Mouse (Mus musculus) neural tube, embryonic 11.5 days (tissue): ENCODE data around the gene Parpbp. TPM values are rescaled to one million over a fixed set of nuclear protein-coding genes. Genes with fewer than 3 reads are reported as not detected.

Experiments
- ATAC-seq: fragments of 200-750 bp; cut with Nextera tagmentation; 2 replicates; pipeline ENCODE4 v1.8.0; 2017; ENCODE audit warnings: moderate number of reproducible peaks, mild to moderate bottlenecking, moderate TSS enrichment, moderate library complexity; ENCODE audit not compliant: insufficient read depth, low FRiP score, low TSS enrichment
- DNase-seq: peaks from one replicate; pipeline ENCODE4 v3.0.0-alpha.2; 2015; ENCODE audit warnings: low spot score
- H3K27ac ChIP-seq: fragments of 300-500 bp; sonication (generic); 2 replicates; pipeline ENCODE4 v1.5.1; 2014; ENCODE audit warnings: low read depth, mild to moderate bottlenecking, low read length
- H3K27me3 ChIP-seq: fragments of 300-500 bp; sonication (generic); 2 replicates; pipeline ENCODE4 v1.6.1; 2014; ENCODE audit warnings: mild to moderate bottlenecking, low read length, mixed read lengths; ENCODE audit not compliant: control insufficient read depth, insufficient read depth
- H3K36me3 ChIP-seq: fragments of 300-500 bp; sonication (generic); 2 replicates; pipeline ENCODE4 v1.6.1; 2014; ENCODE audit warnings: mild to moderate bottlenecking, low read length, moderate library complexity, mixed read lengths; ENCODE audit not compliant: control insufficient read depth, insufficient read depth
- H3K4me1 ChIP-seq: fragments of 300-500 bp; sonication (generic); 2 replicates; pipeline ENCODE4 v1.6.1; 2014; ENCODE audit warnings: low read length, mixed read lengths; ENCODE audit not compliant: control insufficient read depth, insufficient read depth
- H3K4me2 ChIP-seq: fragments of 300-500 bp; sonication (generic); 2 replicates; pipeline ENCODE4 v1.6.1; 2014; ENCODE audit warnings: low read depth, mild to moderate bottlenecking, moderate library complexity
- H3K4me3 ChIP-seq: fragments of 300-500 bp; sonication (generic); 2 replicates; pipeline ENCODE4 v1.5.1; 2014; ENCODE audit warnings: low read depth, low read length
- H3K9ac ChIP-seq: fragments of 300-500 bp; sonication (generic); 2 replicates; pipeline ENCODE4 v1.6.1; 2014; ENCODE audit warnings: mild to moderate bottlenecking, low read length
- H3K9me3 ChIP-seq: fragments of 300-500 bp; sonication (generic); 2 replicates; pipeline ENCODE4 v1.6.1; 2016; ENCODE audit warnings: low read length; ENCODE audit not compliant: control insufficient read depth
- WGBS: fragments of 180-500 bp; shearing (Covaris S2); extraction: QIAGEN DNeasy Blood & Tissue Kit; methylation state at CpG from one replicate; pipeline ENCODE4 v1.1.7; 2014; 5-methylcytosine and 5-hydroxymethylcytosine counted together
- polyA plus RNA-seq: library from polyadenylated mRNA; unstranded; fragments of >200 nt; fragmentation: Nextera tagmentation; extraction: Ambion mirVana; gene quantifications from 2 replicates; pipeline ENCODE4 v1.2.1, GENCODE M21; 2014

Gene Parpbp
- polyA plus RNA-seq, 1 experiment from 2014 or later, result 12.6 TPM

GRCm38 (mm10) chr10:88054233-88054985 is 92.3 kb downstream of the Parpbp start:
- Histone ChIP-seq H3K36me3 (no peaks in the 10 kb centered on the region), H3K27ac (no peak overlapping the region), H3K4me3 (no peak overlapping the region), H3K4me1 (no peaks in the 10 kb centered on the region), H3K9ac (no peak overlapping the region), H3K4me2 (no peak overlapping the region), H3K27me3 (no peaks in the 10 kb centered on the region), H3K9me3 (no peaks in the 10 kb centered on the region)
- WGBS, result 91% methylated on average over 14 of the region's 14 CpGs
- DNase-seq, result no peak
- no peak for ATAC-seq

- Histone ChIP-seq H3K4me1 (no peaks in the 10 kb centered on the region), H3K27ac (peak overlapping the region; percentile 49), H3K9me3 (no peaks in the 10 kb centered on the region), H3K27me3 (no peaks in the 10 kb centered on the region), H3K4me2 (no peak overlapping the region), H3K4me3 (no peak overlapping the region), H3K9ac (no peak overlapping the region), H3K36me3 (no peaks in the 10 kb centered on the region)
- no peak for ATAC-seq
- peak; percentile 49 for DNase-seq
- 47% methylated on average over 11 of the region's 11 CpGs for WGBS
These were observed 100.5 kb downstream of the Parpbp start for GRCm38 (mm10) chr10:88046098-88046771.

GRCm38 (mm10) chr10:88044297-88044696 is 102.4 kb downstream of the Parpbp start:
- no peak overlapping the region for H3K4me3 ChIP-seq
- WGBS, result 85% methylated on average over 4 of the region's 4 CpGs
- H3K27me3 ChIP-seq, result no peaks in the 10 kb centered on the region
- no peak overlapping the region for H3K4me2 ChIP-seq
- H3K4me1 ChIP-seq, result no peaks in the 10 kb centered on the region
- no peak for DNase-seq
- no peak overlapping the region for H3K9ac ChIP-seq
- ATAC-seq, result no peak
- H3K36me3 ChIP-seq, result no peaks in the 10 kb centered on the region
- no peaks in the 10 kb centered on the region for H3K9me3 ChIP-seq
- H3K27ac ChIP-seq, result no peak overlapping the region

Other genes with a start within 250 kb of the Parpbp start
- 0.52 and 0.96 TPM in 2 replicates for gene Pmch, start 55.9 kb downstream of the Parpbp start, polyA plus RNA-seq
- gene Nup37, start 51 bp upstream of the Parpbp start, polyA plus RNA-seq, result 77.7 and 85.2 TPM in 2 replicates
- gene Washc3, start 54.2 kb upstream of the Parpbp start, polyA plus RNA-seq, result 39.2 and 40.7 TPM in 2 replicates
- gene Dram1, start 232.1 kb upstream of the Parpbp start, polyA plus RNA-seq, result 0.24 and 0.76 TPM in 2 replicates
- 7.7 and 8.1 TPM in 2 replicates for gene Gnptab, start 232.2 kb upstream of the Parpbp start, polyA plus RNA-seq